Mouse (Mus musculus): ENCODE measurements around the gene Mdm2. TPM values are rescaled to one million over a fixed set of nuclear protein-coding genes. Genes with fewer than 3 reads are reported as not detected.

Mdm2 gene
- total and polyA plus RNA-seq, 3 experiments, result 35.3 to 601 (median 42.2) TPM

- H3K4me3 ChIP-seq (ENCODE audit: control insufficient read depth in 1 of 2, insufficient read depth in 1 of 2, low read depth in 2 of 2, low read length in 2 of 2), result no peak overlapping the region
Measured at GRCm38 (mm10) chr10:117696827-117697560, 13.6 kb downstream of the Mdm2 start.

GRCm38 (mm10) chr10:117696021-117696826 lies 14.3 kb downstream of the Mdm2 start:
- TF ChIP-seq KAT2A (conservative IDR thresholded peaks at IDR 0.05; ENCODE audit: low read depth, low read length), result no peak
- no peak for TF ChIP-seq GATA1 (IDR thresholded peaks at IDR 0.05; ENCODE audit: low read depth, low read length)
- TF ChIP-seq ELF1 (IDR thresholded peaks at IDR 0.05; ENCODE audit: low read depth, low read length), result no peak
- TF ChIP-seq BHLHE40 (IDR thresholded peaks at IDR 0.05; ENCODE audit: borderline replicate concordance, low read depth, low read length), result no peak
- TF ChIP-seq TBP (IDR thresholded peaks at IDR 0.05; ENCODE audit: low read depth, low read length), result no peak
- no peak for TF ChIP-seq POLR2AphosphoS2 (IDR thresholded peaks at IDR 0.05; ENCODE audit: low read length)
- no peak for TF ChIP-seq SMC3 (IDR thresholded peaks at IDR 0.05; ENCODE audit: low read depth, low read length)
- no peak for TF ChIP-seq NRF1 (IDR thresholded peaks at IDR 0.05; ENCODE audit: insufficient read depth, low read depth, low read length, poor library complexity, severe bottlenecking)
- TF ChIP-seq CHD2 (IDR thresholded peaks at IDR 0.05; ENCODE audit: low read length), result no peak
- TF ChIP-seq EP300 (IDR thresholded peaks at IDR 0.05; ENCODE audit: low read depth in 1 of 2, low read length in 2 of 2), result no peak
- TF ChIP-seq ZNF384 (IDR thresholded peaks at IDR 0.05; ENCODE audit: low read depth, low read length), result no peak
- no peak for TF ChIP-seq GABPA (IDR thresholded peaks at IDR 0.05; ENCODE audit: low read depth, low read length)
- TF ChIP-seq E2F4 (IDR thresholded peaks at IDR 0.05; ENCODE audit: borderline replicate concordance, low read depth, low read length), result no peak
- Histone ChIP-seq H3K4me3 (ENCODE audit: control insufficient read depth in 1 of 2, insufficient read depth in 1 of 2, low read depth in 2 of 2, low read length in 2 of 2) (no peak overlapping the region), H3K27ac (ENCODE audit: control insufficient read depth, low read depth, low read length) (no peak overlapping the region), H3K4me1 (ENCODE audit: control insufficient read depth in 1 of 2, insufficient read depth in 2 of 2, low read length in 2 of 2) (no peaks in the 10 kb centered on the region), H3K36me3 (ENCODE audit: control insufficient read depth in 1 of 2, insufficient read depth in 2 of 2, low read length in 2 of 2) (peaks cover 0 to 43% of the 10 kb centered on the region in 2 experiments; a peak in 2 of 4 replicates), H3K27me3 (ENCODE audit: control insufficient read depth in 1 of 2, insufficient read depth in 2 of 2, low read length in 2 of 2) (no peaks in the 10 kb centered on the region), H3K9ac (ENCODE audit: control insufficient read depth, low read depth, low read length, poor library complexity, severe bottlenecking) (no peak overlapping the region), H3K79me2 (ENCODE audit: control insufficient read depth, insufficient read depth, low read length, poor library complexity) (no peaks in the 10 kb centered on the region), H3K9me3 (replicated peaks; ENCODE audit: insufficient read depth, low read length) (no peaks in the 10 kb centered on the region)
- no peak for DNase-seq (ENCODE audit: low read depth, low spot score)

More at GRCm38 (mm10) chr10:117696827-117697560, 13.6 kb downstream of the Mdm2 start:
- TF ChIP-seq POLR2A (IDR thresholded peaks at IDR 0.05; ENCODE audit: control insufficient read depth in 1 of 2, insufficient read depth in 1 of 2, low read depth in 1 of 2, low read length in 2 of 2, poor library complexity in 1 of 2) (no peak), USF2 (IDR thresholded peaks at IDR 0.05; ENCODE audit: borderline replicate concordance in 1 of 2, insufficient read depth in 1 of 2, low read depth in 1 of 2, low read length in 2 of 2) (no peak), NRF1 (IDR thresholded peaks at IDR 0.05; ENCODE audit: insufficient read depth, low read depth, low read length, poor library complexity, severe bottlenecking) (no peak), SMC3 (IDR thresholded peaks at IDR 0.05; ENCODE audit: low read depth, low read length) (no peak), ZC3H11A (IDR thresholded peaks at IDR 0.05; ENCODE audit: low read depth, low read length) (no peak), ZMIZ1 (IDR thresholded peaks at IDR 0.05; ENCODE audit: low read depth, low read length) (no peak), MAFK (IDR thresholded peaks at IDR 0.05; ENCODE audit: borderline replicate concordance, low read depth, low read length) (no peak)
- DNase-seq (ENCODE audit: low read depth, low spot score), result no peak
- Histone ChIP-seq H3K4me1 (ENCODE audit: control insufficient read depth in 1 of 2, insufficient read depth in 2 of 2, low read length in 2 of 2) (no peaks in the 10 kb centered on the region), H3K27me3 (ENCODE audit: control insufficient read depth in 1 of 2, insufficient read depth in 2 of 2, low read length in 2 of 2) (no peaks in the 10 kb centered on the region), H3K27ac (ENCODE audit: control insufficient read depth, low read depth, low read length) (no peak overlapping the region), H3K9ac (ENCODE audit: control insufficient read depth, low read depth, low read length, poor library complexity, severe bottlenecking) (no peak overlapping the region), H3K79me2 (ENCODE audit: control insufficient read depth, insufficient read depth, low read length, poor library complexity) (0 out of 2 replicates have a peak, but pooled peaks cover under 1% of the 10 kb centered on the region), H3K36me3 (ENCODE audit: control insufficient read depth in 1 of 2, insufficient read depth in 2 of 2, low read length in 2 of 2) (peaks cover 0 to 47% of the 10 kb centered on the region in 2 experiments; a peak in 2 of 4 replicates), H3K9me3 (replicated peaks; ENCODE audit: insufficient read depth, low read length) (no peaks in the 10 kb centered on the region)
